Mouse (Mus musculus): ENCODE results near the gene Adam19.
"Not testable (repeated sequence)": the region's sequence is repeated elsewhere in the genome, so short reads cannot be mapped to it uniquely, and the experiment has no call there.

The Adam19 gene

DNA sequence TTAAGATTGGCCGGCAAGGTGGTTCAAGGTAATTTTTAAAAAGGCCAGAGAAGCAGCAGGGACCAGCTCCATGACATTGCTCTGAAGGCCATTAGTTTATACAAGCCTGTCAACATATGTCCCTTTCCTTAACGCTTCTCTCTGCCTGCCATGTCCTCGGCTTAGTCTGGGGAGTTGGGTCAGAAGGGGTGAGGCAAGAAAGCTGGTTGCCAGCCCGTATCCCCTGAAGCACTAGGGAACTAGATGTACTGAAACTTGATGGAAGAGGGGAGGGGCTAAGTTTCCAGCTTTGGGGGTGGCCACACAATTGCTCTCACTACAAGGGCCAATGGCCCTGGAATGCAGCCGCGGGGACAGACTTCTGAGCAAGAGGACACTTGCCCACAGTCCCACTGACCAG is 87.5 kb downstream of the Adam19 start:
- DNase-seq, result no peak

DNA sequence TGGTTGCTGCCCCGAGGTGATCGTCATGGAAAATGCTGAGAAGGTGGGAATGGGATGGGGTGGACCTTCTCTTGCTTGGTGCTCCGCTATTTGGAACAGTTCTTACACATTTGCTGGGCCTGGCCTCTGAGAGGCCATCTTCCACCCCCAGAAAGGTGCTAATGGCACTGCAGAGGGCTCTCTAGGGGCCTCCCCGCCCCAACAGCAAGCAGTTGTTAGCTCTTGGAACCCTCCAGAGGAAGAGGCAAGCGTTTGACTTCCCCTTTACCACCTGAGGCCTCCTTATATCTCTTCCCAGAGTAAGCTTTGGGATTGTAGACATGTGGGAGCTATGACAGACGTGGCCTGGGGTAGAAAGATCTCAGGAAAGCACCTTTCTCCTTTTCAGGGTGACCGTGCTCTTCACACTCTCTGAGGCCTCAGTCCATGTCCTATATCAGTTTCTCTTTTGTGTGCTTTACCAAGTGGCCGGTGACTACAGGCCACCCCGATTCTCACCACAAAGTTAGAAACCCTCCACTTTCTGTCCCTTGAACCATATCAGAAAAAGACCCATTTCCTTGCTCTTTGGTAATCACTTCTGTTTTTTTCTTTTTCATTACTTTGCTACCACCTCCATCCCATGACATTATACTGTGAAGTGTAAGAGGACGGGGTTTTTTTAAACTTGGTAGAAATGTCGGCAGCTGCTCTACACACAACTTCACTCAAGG is 89.5 kb downstream of the Adam19 start:
- no peak for DNase-seq

DNA sequence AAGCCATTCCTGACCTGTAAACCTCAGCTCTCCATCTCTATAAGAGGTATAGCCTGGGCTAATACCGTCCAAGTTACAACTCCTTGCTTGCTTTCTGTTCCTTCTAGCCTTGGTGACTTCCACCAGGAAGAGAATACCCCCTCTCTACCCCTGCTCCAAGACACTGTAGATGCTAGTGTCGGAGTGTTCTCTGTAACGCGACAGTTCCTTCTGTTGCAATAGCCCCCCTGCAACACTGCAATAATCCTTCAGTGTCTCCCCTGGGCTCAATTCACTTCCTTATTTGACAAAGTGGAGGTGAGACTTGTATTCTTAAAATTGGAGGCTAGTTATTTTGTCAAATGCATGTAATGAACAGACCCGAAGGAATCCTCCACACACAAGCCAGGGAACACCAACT is 90.8 kb downstream of the Adam19 start:
- no peak for DNase-seq

DNA sequence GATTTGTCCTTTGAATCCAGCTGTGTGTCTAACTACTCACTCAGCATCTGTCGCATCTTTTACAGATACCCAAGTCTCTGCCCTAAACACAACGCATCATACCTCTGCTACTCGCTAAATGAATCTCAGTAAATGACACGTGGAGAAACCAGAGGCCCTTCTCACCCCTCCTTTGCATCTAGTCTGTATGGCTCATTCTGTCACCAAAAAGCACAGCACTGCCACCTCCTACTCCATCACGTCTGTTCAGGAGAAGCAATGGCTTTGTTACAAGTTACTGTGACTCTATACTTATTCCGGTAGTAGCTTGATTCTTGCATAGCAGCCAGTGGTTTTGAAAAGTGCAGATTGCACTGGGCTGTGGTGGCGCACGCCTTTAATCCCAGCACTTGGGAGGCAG is 101.2 kb downstream of the Adam19 start:
- no peak for DNase-seq

DNA sequence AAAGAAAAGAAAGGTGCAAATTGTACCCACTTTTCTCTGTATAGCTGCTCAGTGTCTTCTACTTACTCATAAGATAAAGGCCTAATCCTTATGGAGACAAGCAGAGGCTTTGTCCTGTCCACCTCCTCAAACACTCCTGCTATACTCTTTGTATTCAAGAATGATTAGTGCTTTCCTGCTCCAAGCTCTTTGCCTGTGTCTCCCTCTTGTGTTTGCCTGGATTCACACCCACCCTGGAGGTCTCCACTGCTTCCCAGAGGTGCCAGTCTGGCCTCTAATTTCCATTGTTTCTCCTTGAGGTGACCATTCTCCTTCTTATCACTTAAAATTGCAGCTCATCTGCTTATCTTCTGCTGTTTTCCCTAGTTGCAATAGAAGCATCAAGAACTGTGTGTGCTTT is 101.7 kb downstream of the Adam19 start:
- no peak for DNase-seq

DNA sequence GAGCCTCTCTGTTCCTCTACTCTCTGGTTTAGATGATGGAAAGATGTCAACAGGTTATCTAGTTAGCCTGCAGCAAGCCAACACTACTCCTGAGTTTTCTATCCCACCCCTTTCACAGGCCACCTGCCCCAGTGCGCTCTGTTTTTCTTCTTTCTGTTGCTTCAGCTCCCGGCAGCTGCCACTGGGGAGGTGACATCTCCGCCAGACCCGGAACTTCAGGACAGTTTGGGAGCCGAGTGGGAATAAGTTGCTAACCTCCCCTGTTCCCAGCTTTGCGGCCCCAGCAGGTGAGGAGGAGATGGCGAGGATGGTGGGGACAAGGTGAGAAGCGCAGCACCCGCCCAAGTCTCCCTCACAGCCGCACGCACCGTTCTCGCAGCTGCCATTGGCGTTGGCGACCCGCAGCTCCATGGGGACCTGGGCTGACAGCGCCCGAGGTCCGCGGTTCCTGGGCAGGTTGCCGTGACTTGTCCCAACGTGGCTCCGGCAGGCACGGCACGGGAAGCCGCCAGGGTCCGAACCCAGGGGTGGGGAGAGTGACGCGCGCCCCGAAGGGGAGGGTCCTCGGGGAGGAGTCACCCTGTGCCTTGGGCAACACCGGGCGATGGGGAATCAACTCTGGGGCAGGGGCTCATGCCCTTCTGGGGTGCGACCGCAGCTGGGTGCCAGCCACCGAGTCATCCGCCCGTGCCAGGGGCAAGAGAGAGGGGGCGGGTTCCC is 110.2 kb downstream of the Adam19 start, which contains the start of gene Nipal4:
TSS of gene Nipal4 (minus strand) at position 643 of the 720 bp plus-strand sequence.
- DNase-seq, result peak; percentile 34 to 42

DNA sequence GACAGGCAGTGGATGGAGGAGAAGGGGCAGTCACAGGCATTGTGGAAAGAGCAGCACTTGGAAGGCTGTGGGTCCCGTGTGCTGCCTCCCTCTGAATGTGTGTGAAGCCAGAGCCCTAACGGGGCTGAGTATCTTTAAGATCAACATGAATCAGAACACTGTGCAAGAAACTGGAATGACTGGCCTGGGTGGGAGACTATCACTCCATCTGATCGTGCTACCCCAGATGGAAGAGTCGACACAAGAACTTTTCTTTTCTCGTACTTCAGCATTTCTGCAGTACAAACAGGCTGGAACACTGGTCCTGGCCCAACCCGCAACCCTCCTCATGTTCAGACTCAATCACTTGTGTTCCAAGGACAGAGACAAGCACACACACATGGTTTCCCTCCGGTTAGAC is 112.7 kb downstream of the Adam19 start:
- no peak for DNase-seq

DNA sequence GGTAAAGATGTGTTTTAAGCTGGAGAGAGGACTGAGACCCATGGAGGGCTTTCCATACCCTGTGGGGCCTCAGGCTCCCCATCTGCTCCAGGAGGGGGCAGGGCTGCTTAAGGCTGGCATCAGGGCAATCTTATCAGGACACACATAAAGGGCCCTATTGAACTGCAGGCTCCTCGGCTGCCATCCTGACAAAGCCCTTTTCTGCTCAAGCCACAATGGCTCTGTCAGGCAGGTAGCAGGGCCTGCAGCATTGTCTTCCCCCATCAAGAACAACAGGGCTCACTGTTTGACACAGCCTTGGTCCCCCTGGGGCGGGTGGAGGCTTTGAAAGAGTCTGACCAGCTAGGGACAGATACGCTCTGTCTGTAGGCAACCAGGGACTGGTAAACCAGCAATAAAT is 114.1 kb downstream of the Adam19 start:
- no peak for DNase-seq

DNA sequence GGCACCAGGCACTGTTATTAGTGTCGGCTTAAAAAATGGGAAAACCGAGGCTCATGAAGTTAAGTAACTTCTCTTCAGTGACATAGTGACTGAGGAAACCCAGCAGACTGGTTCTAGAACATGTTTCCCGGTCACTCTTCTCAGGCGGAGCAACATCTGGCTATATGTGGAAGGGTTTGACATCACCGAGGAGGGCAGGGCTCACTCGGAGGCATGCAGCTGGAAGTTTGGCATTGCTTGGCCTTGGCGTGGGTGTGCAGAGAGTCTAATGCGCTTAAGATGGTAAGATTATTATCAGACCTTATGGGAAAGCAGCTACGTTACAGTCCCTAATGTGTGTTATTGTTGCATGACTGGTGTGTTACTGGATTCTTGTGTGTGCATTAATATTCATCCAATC is 116.3 kb downstream of the Adam19 start:
- no peak for DNase-seq

DNA sequence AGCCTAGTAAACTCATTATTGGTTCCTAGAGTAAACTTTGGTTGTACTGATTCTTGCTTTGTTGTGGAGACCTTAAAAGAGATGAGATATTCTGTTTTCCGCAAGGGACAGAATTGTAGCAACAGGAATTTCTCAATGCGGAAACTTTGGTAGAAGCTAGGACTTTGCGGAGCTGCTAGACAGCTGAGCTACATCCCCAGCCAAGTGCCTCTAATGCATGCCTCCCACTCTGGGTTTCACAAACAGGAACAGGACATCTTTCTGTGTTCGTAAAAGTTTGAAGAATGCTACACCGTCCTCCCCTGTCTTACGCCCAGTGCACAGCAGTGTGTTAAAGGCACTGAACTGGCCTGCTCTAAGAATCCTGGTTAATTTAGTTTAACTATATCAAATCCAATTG is 120.4 kb downstream of the Adam19 start:
- no peak for DNase-seq

DNA sequence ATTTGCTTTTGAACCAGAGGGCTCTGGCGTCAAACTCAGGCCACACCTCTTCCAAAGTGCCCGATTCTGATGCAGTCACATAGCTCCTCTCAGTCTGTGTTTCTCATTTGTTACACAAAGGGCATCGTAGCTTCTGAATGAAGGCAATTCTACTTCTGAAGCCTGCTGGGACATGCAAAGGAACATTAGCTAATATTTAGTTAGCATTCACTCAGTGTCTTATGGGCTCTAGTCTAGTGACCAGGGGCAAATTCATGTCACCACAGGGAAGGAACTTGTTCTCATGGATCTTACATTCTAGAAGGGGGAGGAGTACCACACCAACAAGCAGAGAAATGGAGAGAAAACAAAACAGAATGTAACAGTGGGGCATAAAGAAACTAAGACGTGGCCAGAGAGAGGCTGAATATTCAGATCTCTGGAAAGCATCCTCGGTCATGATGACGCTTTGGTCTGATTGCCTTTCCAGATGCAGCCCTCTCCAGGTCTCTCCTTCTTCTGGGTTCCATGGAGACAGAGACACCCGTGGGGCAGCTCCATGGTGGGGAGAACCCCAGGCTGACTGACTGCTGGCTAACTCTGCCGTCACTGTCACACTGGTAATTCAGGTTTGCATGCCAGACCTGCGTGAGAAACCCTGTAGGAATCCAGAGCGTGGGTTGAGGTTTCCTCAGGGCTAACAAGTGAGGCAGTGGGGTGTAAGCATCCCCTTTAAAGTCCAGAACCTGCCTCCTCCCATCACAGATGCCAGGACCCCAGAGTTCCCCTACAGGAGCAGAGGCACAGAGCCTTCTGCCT is 121.7 kb downstream of the Adam19 start:
- no peak for DNase-seq

DNA sequence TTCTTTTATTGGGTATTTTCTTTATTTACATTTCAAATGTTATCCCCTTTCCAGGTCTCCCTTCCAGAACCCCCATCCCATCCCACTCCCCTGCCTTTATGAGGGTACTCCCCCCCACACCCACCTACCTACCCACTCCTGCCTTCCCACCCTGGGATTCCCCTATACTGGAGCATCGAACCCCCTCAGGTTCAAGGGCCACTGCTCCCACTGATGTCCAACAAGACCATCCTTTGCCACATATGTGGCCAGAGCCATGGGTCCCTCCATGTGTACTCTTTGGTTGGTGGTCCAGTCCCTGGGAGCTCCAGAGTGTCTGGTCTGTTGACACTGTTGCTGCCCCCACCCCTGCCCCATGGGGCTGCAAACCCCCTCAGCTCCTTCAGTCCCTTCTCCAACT is 126.2 kb downstream of the Adam19 start:
- not testable (repeated sequence) for DNase-seq

DNA sequence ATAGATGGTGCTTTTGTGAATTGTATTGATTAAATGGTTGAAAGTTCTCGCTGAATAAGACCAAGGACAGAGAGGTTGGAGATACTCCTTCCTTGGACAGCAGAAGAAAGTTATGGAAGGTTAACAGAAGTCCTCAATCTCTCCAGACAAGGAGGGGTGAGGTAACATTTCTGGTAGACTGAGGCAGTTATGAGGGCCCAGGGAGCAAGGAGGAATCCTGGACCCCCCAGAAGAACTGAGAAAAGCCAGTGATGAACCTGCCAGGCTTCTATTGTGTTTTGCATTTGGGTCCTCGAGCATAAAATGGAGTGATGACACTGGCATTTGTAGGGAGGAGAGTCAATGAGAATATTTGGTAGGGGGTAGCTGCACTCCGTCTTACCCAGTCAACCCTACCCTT is 129.2 kb downstream of the Adam19 start:
- DNase-seq, result no peak

DNA sequence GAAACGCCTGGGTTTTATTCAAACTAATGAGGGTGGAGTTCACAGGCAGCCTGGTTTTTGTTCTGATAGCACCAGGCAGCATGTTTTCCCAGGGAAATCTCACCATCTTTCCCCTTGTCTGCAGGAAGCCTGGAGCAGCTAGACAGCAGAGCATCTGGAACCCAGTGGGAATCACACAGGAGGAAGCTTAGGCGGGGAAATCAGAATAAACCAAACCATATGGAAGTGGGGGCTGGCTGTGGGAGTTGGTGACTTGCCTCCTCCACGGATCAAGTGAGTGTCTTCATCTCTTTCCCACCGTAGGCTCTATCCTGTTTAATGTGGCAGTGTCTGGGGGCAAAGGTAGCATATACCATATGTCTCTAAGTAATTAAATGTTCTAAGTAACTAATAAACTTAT is 129.7 kb downstream of the Adam19 start:
- no peak for DNase-seq

DNA sequence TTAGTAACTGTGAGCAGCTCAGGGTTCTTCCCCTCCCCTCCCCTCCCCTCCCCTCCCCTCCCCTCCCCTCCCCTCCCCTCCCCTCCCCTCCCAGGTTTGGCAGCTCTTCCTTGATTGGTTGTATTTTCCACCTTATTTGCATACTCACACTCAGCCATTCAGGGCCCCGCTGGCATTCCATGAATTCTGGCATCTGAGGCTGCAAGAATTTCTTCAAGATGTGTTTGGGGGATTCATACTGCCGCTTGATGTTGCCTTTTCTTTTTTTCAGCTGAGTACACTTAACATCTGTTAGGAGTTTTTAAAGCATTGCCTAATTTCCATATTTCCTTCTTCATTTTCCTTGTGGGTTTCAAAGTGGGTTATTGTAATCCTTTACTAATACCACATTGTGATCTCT is 132.5 kb downstream of the Adam19 start:
- DNase-seq, result no peak

DNA sequence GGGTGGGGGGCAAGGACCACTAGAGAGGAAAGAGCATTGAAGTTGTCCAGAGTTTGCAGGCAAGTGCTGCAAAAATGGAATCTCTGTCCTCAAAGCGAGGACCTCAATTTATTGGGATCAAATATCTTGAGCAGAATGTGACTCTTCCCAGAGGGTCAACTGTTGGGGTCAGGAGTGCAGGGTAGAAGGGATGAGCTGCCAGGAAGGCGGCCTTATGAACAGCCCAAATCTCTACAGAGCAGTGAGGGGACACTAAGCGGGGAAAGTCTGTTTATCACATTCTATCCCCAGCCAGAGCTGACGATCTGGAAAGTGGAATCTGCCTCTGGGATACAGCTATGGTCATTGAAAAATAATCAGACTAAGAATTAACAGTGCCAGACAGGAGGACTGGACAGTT is 138.4 kb downstream of the Adam19 start:
- peak; percentile 55 to 61 for DNase-seq

Measured in kidney, postnatal 4 days (tissue).